Mouse (Mus musculus): ENCODE results near the gene Olfr788. TPM values are rescaled to one million over a fixed set of nuclear protein-coding genes. Genes with fewer than 3 reads are reported as not detected.

Gene Olfr788
- polyA plus RNA-seq, 1 experiment from 2014 or later, result not detected

Other genes with a start within 250 kb of the Olfr788 start
- not detected in 2 replicates for gene Olfr774, start 234.8 kb upstream of the Olfr788 start, polyA plus RNA-seq (2014; fragmentation: Nextera tagmentation; extraction: Ambion mirVana)
- not detected in 2 replicates for gene Olfr775, start 222.6 kb upstream of the Olfr788 start, polyA plus RNA-seq (2014; fragmentation: Nextera tagmentation; extraction: Ambion mirVana)
- not detected in 2 replicates for gene Olfr776, start 211.9 kb upstream of the Olfr788 start, polyA plus RNA-seq (2014; fragmentation: Nextera tagmentation; extraction: Ambion mirVana)
- not detected in 2 replicates for gene Olfr777, start 199.5 kb upstream of the Olfr788 start, polyA plus RNA-seq (2014; fragmentation: Nextera tagmentation; extraction: Ambion mirVana)
- not detected in 2 replicates for gene Olfr780, start 152.9 kb upstream of the Olfr788 start, polyA plus RNA-seq (2014; fragmentation: Nextera tagmentation; extraction: Ambion mirVana)
- not detected in 2 replicates for gene Olfr781, start 142.1 kb upstream of the Olfr788 start, polyA plus RNA-seq (2014; fragmentation: Nextera tagmentation; extraction: Ambion mirVana)
- gene Olfr782, start 122.1 kb upstream of the Olfr788 start, polyA plus RNA-seq (2014; fragmentation: Nextera tagmentation; extraction: Ambion mirVana), result not detected in 2 replicates
- 0.15 TPM in 1 of 2 replicates, not detected in the other for gene Olfr784, start 86.9 kb upstream of the Olfr788 start, polyA plus RNA-seq (2014; fragmentation: Nextera tagmentation; extraction: Ambion mirVana)
- not detected in 2 replicates for gene Olfr785, start 65.6 kb upstream of the Olfr788 start, polyA plus RNA-seq (2014; fragmentation: Nextera tagmentation; extraction: Ambion mirVana)
- not detected in 2 replicates for gene Olfr786, start 43.7 kb upstream of the Olfr788 start, polyA plus RNA-seq (2014; fragmentation: Nextera tagmentation; extraction: Ambion mirVana)
- not detected in 2 replicates for gene Olfr787, start 9.1 kb upstream of the Olfr788 start, polyA plus RNA-seq (2014; fragmentation: Nextera tagmentation; extraction: Ambion mirVana)
- not detected in 2 replicates for gene Olfr789, start 13.8 kb downstream of the Olfr788 start, polyA plus RNA-seq (2014; fragmentation: Nextera tagmentation; extraction: Ambion mirVana)
- gene Olfr790, start 27.5 kb downstream of the Olfr788 start, polyA plus RNA-seq (2014; fragmentation: Nextera tagmentation; extraction: Ambion mirVana), result not detected in 2 replicates
- not detected in 2 replicates for gene Olfr791, start 50.8 kb downstream of the Olfr788 start, polyA plus RNA-seq (2014; fragmentation: Nextera tagmentation; extraction: Ambion mirVana)
- gene Olfr792, start 68.2 kb downstream of the Olfr788 start, polyA plus RNA-seq (2014; fragmentation: Nextera tagmentation; extraction: Ambion mirVana), result not detected in 2 replicates
- gene Olfr794, start 96.7 kb downstream of the Olfr788 start, polyA plus RNA-seq (2014; fragmentation: Nextera tagmentation; extraction: Ambion mirVana), result not detected in 2 replicates
- gene Olfr796, start 141.6 kb downstream of the Olfr788 start, polyA plus RNA-seq (2014; fragmentation: Nextera tagmentation; extraction: Ambion mirVana), result 0.07 TPM in 1 of 2 replicates, not detected in the other
- not detected in 2 replicates for gene Olfr798, start 156.9 kb downstream of the Olfr788 start, polyA plus RNA-seq (2014; fragmentation: Nextera tagmentation; extraction: Ambion mirVana)
- gene Olfr799, start 166.5 kb downstream of the Olfr788 start, polyA plus RNA-seq (2014; fragmentation: Nextera tagmentation; extraction: Ambion mirVana), result not detected in 2 replicates
- gene Olfr800, start 186.7 kb downstream of the Olfr788 start, polyA plus RNA-seq (2014; fragmentation: Nextera tagmentation; extraction: Ambion mirVana), result not detected in 2 replicates
- not detected in 2 replicates for gene Olfr801, start 202.9 kb downstream of the Olfr788 start, polyA plus RNA-seq (2014; fragmentation: Nextera tagmentation; extraction: Ambion mirVana)
- gene Olfr802, start 217.2 kb downstream of the Olfr788 start, polyA plus RNA-seq (2014; fragmentation: Nextera tagmentation; extraction: Ambion mirVana), result not detected in 2 replicates
- not detected in 2 replicates for gene Olfr803, start 223.3 kb downstream of the Olfr788 start, polyA plus RNA-seq (2014; fragmentation: Nextera tagmentation; extraction: Ambion mirVana)
- not detected in 2 replicates for gene Olfr804, start 232.2 kb downstream of the Olfr788 start, polyA plus RNA-seq (2014; fragmentation: Nextera tagmentation; extraction: Ambion mirVana)